ENCODE assay signal across 7 mouse cellular contexts in the genomic region with DNA sequence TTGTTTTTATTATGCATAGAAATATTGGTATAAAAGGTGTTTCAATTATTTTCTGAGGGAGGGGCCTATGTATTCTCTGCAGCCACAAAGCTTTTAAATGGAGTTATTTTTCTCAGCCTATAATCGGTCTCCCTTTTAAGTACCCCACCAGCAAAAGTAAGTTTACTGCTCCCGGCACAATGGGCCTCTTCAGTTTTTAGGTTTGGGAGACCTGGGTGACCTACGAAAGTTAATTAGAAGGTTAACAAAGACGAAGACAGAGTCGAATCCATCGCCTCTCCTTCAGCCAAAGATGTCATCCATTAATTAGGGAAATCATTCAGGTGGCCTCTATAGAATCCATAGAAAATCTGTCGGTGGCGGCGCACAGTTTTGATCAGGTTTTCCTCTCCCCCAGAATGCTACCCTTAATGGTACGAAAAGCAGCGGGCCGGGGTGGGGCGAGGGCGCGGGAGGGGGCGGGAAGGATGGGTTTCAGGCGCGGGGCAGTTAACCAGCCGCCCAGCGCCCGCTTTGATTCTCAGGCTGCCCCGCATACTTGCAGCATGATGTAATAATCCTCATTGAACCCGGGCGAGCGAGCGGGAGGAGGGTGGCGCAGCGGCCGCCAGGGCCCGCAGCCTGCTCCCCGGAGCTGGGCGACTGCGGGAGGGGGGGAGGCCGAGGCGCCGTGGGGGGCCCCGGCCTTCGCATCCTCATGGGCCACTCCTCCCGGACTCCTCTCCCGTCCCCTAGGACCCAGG. TPM values are rescaled to one million over a fixed set of nuclear protein-coding genes. Genes with fewer than 3 reads are reported as not detected.
A peak's percentile ranks its signal among the peaks of the same experiment; 100 is the strongest.
DNase-seq lines count a peak whose midpoint lies in the region; ATAC-seq and TF ChIP-seq lines count a peak whose summit lies in the region.

No protein-coding gene starts in this region.

- intact Hi-C loops in gastrocnemius, postnatal 36 days (cut with DNase I) = no loop called here

- H3K27ac ChIP-seq in thymus, adult 2 months (ENCODE audit: control insufficient read depth, insufficient read depth, low read length) = no peak overlapping the region
- peak overlapping the region; percentile 86 for H3K27ac ChIP-seq in forebrain, embryonic 10.5 days
- no peak overlapping the region for H3K27ac ChIP-seq in limb, embryonic 11.5 days (replicated peaks; ENCODE audit: low read depth, low read length)
- H3K27ac ChIP-seq in olfactory bulb, adult 2 months (ENCODE audit: insufficient read depth, low read depth, low read length) = no peak overlapping the region

- no peaks in the 10 kb centered on the region for H3K36me3 ChIP-seq in thymus, adult 2 months (ENCODE audit: control insufficient read depth, insufficient read depth, low read length)
- no peaks in the 10 kb centered on the region for H3K36me3 ChIP-seq in forebrain, embryonic 10.5 days (replicated peaks)
- no peaks in the 10 kb centered on the region for H3K36me3 ChIP-seq in limb, embryonic 11.5 days (ENCODE audit: control insufficient read depth, insufficient read depth, low read length)

- H3K4me3 ChIP-seq in thymus, adult 2 months (ENCODE audit: control insufficient read depth, insufficient read depth, low read length) = no peak overlapping the region
- peak overlapping the region; percentile 49 for H3K4me3 ChIP-seq in forebrain, embryonic 10.5 days
- H3K4me3 ChIP-seq in limb, embryonic 11.5 days (ENCODE audit: low read depth, low read length) = peak overlapping the region; percentile 30
- H3K4me3 ChIP-seq in olfactory bulb, adult 2 months (ENCODE audit: insufficient read depth, low read depth, low read length) = peak overlapping the region; percentile 9; the same call in 1 of the 2 replicates

- H3K9ac ChIP-seq in limb, embryonic 11.5 days (ENCODE audit: low read length) = no peak overlapping the region

- H3K4me1 ChIP-seq in thymus, adult 2 months (replicated peaks; ENCODE audit: control insufficient read depth, insufficient read depth, low read length) = 0 out of 2 replicates have a peak, but pooled peaks cover 3% of the 10 kb centered on the region
- H3K4me1 ChIP-seq in forebrain, embryonic 10.5 days = peaks cover 52% of the 10 kb centered on the region
- H3K4me1 ChIP-seq in limb, embryonic 11.5 days (ENCODE audit: control insufficient read depth, insufficient read depth, low read length) = no peaks in the 10 kb centered on the region
- peaks cover 4% of the 10 kb centered on the region for H3K4me1 ChIP-seq in olfactory bulb, adult 2 months (ENCODE audit: control insufficient read depth, insufficient read depth, low read length)

- H3K4me2 ChIP-seq in limb, embryonic 11.5 days (ENCODE audit: low read depth, severe bottlenecking) = peak overlapping the region; percentile 47

- peak; percentile 18 for DNase-seq in thymus, postnatal 4 days
- DNase-seq in thymus, adult 2 months = no peak
- DNase-seq in forebrain, embryonic 10.5 days (ENCODE audit: extremely low spot score, low spot score) = peak; percentile 89
- DNase-seq in limb, embryonic 11.5 days (ENCODE audit: low spot score) = peak; percentile 71
- DNase-seq in gastrocnemius, postnatal 36 days = no peak
- no peak for DNase-seq in ovary, adult 18-20 months (ENCODE audit: low spot score)

- ATAC-seq in limb, embryonic 11.5 days (ENCODE audit: insufficient number of reproducible peaks, low FRiP score, low TSS enrichment, low read depth) = no peak

- WGBS in thymus, adult 2 months = 6% methylated on average over 40 of the region's 40 CpGs
- WGBS in forebrain, embryonic 10.5 days = under 1% methylated on average over 35 of the region's 40 CpGs
- WGBS in limb, embryonic 11.5 days = under 1% methylated on average over 33 of the region's 40 CpGs
- 4% methylated on average over 40 of the region's 40 CpGs for WGBS in olfactory bulb, adult 2 months

- TF ChIP-seq POLR2A in thymus, adult 2 months (IDR thresholded peaks at IDR 0.05; ENCODE audit: control insufficient read depth, extremely low read depth, insufficient read depth, low read length, poor library complexity) = no peak
- no peak for TF ChIP-seq POLR2A in olfactory bulb, adult 2 months (IDR thresholded peaks at IDR 0.05; ENCODE audit: insufficient read depth, low read depth, low read length)

- H3K9me3 ChIP-seq in forebrain, embryonic 10.5 days = peaks cover 3% of the 10 kb centered on the region; the same call in 1 of the 2 replicates
- no peaks in the 10 kb centered on the region for H3K9me3 ChIP-seq in limb, embryonic 11.5 days (ENCODE audit: control insufficient read depth, low read length)

- H3K27me3 ChIP-seq in thymus, adult 2 months (ENCODE audit: control insufficient read depth, insufficient read depth, low read length) = peaks cover 31% of the 10 kb centered on the region
- H3K27me3 ChIP-seq in forebrain, embryonic 10.5 days (ENCODE audit: poor library complexity, severe bottlenecking) = peaks cover 99% of the 10 kb centered on the region
- peaks cover 70% of the 10 kb centered on the region for H3K27me3 ChIP-seq in limb, embryonic 11.5 days (ENCODE audit: control insufficient read depth, insufficient read depth, low read length)

- no peak for TF ChIP-seq CTCF in thymus, adult 2 months (IDR thresholded peaks at IDR 0.05; ENCODE audit: borderline replicate concordance, control insufficient read depth, extremely low read depth, insufficient read depth, low read length, poor library complexity)
- TF ChIP-seq CTCF in olfactory bulb, adult 2 months (IDR thresholded peaks at IDR 0.05; ENCODE audit: insufficient read depth, low read depth, low read length) = no peak; the same call in 1 of the 2 replicates

RNA-seq across cellular contexts. Expression of gene Ostm1, which starts 30.2 kb away (rescaled TPM):
- polyA plus RNA-seq in thymus, adult 2 months (2012; rRNA removed) = 63.0 and 69.4 TPM in 2 replicates
- polyA plus RNA-seq in forebrain, embryonic 10.5 days (2016; fragmentation: Nextera tagmentation; extraction: Ambion mirVana) = 44.2 and 44.7 TPM in 2 replicates
- polyA plus RNA-seq in limb, embryonic 11.5 days (2014; fragmentation: Nextera tagmentation; extraction: Ambion mirVana) = 8.0 and 8.2 TPM in 2 replicates
- polyA plus RNA-seq in olfactory bulb, adult 2 months (2012; ENCODE audit: insufficient read depth, insufficient read length, low replicate concordance, missing spikeins) = not detected in 2 replicates
- 10 to 100 TPM; 19.3 to 19.5 TPM for total RNA-seq in gastrocnemius, postnatal 36 days (2021)

RNA-seq across cellular contexts. Expression of gene Nr2e1, which starts 30.4 kb away (rescaled TPM):
- not detected in 2 replicates for polyA plus RNA-seq in thymus, adult 2 months (2012; rRNA removed)
- polyA plus RNA-seq in forebrain, embryonic 10.5 days (2016; fragmentation: Nextera tagmentation; extraction: Ambion mirVana) = 80.9 and 87.7 TPM in 2 replicates
- polyA plus RNA-seq in limb, embryonic 11.5 days (2014; fragmentation: Nextera tagmentation; extraction: Ambion mirVana) = not detected in 2 replicates
- not detected in 2 replicates for polyA plus RNA-seq in olfactory bulb, adult 2 months (2012; ENCODE audit: insufficient read depth, insufficient read length, low replicate concordance, missing spikeins)
- not detected for total RNA-seq in gastrocnemius, postnatal 36 days (2021)

Comparison
In these comparisons a context has a peak if more than half of its experiments do, and no peak if none do; other contexts are left out.
1. DNase-seq: peak in thymus, postnatal 4 days (single experiment), forebrain, embryonic 10.5 days (single experiment) and limb, embryonic 11.5 days (single experiment); none in thymus, adult 2 months (single experiment), gastrocnemius, postnatal 36 days (0 of 2) and ovary, adult 18-20 months (single experiment).